Mouse (Mus musculus): Measurements from ENCODE around the gene Gng8. TPM values are rescaled to one million over a fixed set of nuclear protein-coding genes. Genes with fewer than 3 reads are reported as not detected.
A peak's percentile ranks its signal among the peaks of the same experiment; 100 is the strongest.

The Gng8 gene
- total RNA-seq (2018; cell fraction: chromatin; rRNA removed): 1 to 10 TPM in 2 of 26 experiments, not detected in 24; 1.3 to 1.8 TPM
- under 1 TPM in 3 of 26 experiments, not detected in 23; 0.15 to 0.31 (median 0.17) TPM for total RNA-seq (2018; cell fraction: cytosol; rRNA removed)
- total RNA-seq (2018; cell fraction: nucleus; rRNA removed): 1 to 10 TPM in 2 of 26 experiments, not detected in 24; 1.4 TPM
- not detected in 3 replicates for polyA plus RNA-seq (2018)

DNA sequence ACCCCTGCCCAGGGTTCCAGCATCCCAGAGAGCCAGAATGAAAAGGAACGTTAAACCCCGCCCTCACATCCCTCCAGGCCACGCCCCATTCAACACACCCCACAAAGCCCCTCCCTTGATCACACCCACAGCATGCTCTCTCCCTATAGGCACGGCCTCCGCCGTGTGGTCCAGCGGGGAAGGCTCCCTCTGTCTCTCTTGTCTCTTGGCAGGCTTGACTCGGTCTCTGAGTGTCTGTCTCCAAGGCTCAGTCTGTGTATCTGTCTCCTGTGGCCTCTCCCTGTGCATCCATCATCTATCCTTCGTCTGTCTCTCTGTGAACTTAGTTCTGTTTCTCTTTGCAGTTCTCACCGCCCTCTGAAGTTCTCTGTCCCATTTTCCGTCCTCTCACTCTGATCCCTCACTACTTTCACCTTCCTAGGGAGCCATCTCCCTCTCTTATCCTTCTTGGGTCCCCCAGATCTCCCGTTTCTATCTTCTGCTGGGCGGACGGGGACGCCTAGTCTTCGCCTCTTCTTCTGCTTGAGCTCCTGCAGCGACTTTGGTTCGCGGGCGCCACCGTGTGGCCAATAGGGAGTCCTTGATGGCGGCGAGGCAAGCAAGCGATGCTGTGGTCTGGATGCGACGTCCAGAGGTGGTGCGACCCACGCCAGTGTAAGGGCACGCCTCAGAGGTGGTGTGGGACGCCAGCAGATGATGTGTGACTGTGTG lies at the start of gene Gng8:
Gene Gng8, plus strand, starts transcription at position 146 of the 711 bp plus-strand sequence.
- 1% methylated on average over 30 of the region's 30 CpGs for WGBS (ENCODE audit: missing documents)
- H3K27ac ChIP-seq: no peak within 1 kb of the TSS
- no peaks in the 10 kb centered on the region for H3K36me3 ChIP-seq (ENCODE audit: inconsistent target)
- peak within 1 kb of the TSS; percentile 15; the same call in 1 of the 2 replicates for H3K4me3 ChIP-seq (ENCODE audit: inconsistent target)
- H3K79me2 ChIP-seq (ENCODE audit: inconsistent target): no peaks in the 10 kb centered on the region

DNA sequence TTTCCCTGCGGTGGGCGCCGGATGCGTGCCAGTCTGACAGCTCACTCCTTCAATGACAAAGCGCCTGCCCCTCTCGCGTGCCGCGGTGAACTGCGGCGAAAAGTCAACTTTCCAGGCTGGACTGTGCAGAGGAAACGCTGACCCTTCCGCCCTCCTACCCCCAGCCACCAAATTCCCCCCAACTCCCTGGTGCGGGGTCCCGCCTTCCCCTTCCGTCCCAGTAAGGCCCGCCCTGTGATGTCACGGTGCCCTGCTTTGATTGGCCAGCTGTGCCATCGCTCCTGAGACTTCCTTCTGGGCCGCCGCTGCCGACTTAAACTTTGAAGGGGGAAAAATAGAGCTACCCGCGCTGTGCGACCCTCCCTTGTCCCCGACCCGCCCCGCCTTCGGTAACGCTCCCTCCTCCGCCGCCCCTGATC lies 48.9 kb upstream of the Gng8 start, which contains the start of gene Prkd2:
Gene Prkd2, plus strand, starts transcription at position 258 of the 419 bp plus-strand sequence.
- Histone ChIP-seq H3K27ac (peak within 1 kb of the TSS; percentile 42), H3K4me3 (ENCODE audit: inconsistent target) (peak within 1 kb of the TSS; percentile 89), H3K36me3 (ENCODE audit: inconsistent target) (peaks cover 24% of the 10 kb centered on the region; the same call in 1 of the 2 replicates), H3K79me2 (ENCODE audit: inconsistent target) (no peaks in the 10 kb centered on the region)
- WGBS (ENCODE audit: missing documents): 1% methylated on average over 27 of the region's 32 CpGs

DNA sequence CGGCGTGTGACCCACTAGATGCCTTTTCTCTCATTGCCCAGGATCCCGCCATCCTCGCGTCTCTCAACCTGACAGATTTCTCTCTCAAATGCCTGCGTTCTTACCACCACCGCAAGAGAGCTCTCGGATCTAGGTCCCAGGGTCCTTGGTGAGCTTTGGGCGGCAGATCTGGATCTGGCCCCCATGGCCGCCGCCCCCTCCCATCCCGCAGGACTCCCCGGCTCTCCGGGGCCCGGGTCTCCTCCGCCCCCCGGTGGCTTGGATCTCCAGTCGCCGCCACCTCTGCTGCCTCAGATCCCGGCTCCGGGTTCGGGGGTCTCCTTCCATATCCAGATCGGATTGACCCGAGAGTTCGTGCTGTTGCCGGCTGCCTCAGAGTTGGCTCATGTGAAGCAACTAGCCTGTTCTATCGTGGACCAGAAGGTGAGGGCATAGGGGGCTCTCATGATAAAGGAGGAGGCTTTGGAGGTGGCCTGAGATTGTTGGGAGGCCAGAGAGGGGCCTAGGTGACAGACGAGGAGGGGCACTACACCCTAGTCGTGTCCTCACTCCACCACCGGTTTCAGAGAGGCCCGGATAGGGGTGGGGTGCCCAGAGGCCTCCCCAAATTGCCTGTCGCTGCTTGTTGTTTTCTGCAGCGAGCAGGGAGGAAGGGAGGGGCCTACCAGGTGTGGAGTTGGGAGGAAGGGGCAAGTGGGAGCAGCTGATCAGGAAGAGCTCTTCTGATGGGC lies 48.0 kb upstream of the Gng8 start:
- Histone ChIP-seq H3K36me3 (ENCODE audit: inconsistent target) (peaks cover 15% of the 10 kb centered on the region; the same call in 1 of the 2 replicates), H3K79me2 (ENCODE audit: inconsistent target) (no peaks in the 10 kb centered on the region), H3K27ac (peak overlapping the region; percentile 42; the same call in 1 of the 2 replicates), H3K4me3 (ENCODE audit: inconsistent target) (peak overlapping the region; percentile 89)
- WGBS (ENCODE audit: missing documents): 4% methylated on average over 30 of the region's 33 CpGs

DNA sequence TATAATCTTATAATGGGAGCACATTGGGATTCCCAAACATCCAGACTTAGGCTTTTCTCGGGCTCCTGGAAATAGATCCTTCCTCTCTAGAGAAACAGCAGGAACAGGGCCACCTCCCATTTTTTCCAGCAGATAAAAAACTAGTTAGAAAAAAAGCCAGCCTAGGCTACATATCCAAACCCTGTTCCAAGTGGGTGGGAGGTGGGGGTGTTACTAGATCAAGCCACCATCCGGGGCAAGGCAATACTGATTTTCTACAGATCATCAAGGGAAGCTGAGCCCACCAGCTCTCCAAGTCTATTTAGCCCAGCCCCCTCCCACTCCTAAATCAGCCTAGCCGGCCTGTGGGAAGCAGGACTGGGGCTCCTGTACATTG lies 46.9 kb upstream of the Gng8 start:
- Histone ChIP-seq H3K27ac (0 out of 2 replicates have a peak overlapping the region, but pooled peaks have one; percentile 5), H3K4me3 (ENCODE audit: inconsistent target) (peak overlapping the region; percentile 38), H3K36me3 (ENCODE audit: inconsistent target) (peaks cover 6% of the 10 kb centered on the region; the same call in 1 of the 2 replicates), H3K79me2 (ENCODE audit: inconsistent target) (no peaks in the 10 kb centered on the region)
- WGBS (ENCODE audit: missing documents): 39% methylated on average over 3 of the region's 3 CpGs

DNA sequence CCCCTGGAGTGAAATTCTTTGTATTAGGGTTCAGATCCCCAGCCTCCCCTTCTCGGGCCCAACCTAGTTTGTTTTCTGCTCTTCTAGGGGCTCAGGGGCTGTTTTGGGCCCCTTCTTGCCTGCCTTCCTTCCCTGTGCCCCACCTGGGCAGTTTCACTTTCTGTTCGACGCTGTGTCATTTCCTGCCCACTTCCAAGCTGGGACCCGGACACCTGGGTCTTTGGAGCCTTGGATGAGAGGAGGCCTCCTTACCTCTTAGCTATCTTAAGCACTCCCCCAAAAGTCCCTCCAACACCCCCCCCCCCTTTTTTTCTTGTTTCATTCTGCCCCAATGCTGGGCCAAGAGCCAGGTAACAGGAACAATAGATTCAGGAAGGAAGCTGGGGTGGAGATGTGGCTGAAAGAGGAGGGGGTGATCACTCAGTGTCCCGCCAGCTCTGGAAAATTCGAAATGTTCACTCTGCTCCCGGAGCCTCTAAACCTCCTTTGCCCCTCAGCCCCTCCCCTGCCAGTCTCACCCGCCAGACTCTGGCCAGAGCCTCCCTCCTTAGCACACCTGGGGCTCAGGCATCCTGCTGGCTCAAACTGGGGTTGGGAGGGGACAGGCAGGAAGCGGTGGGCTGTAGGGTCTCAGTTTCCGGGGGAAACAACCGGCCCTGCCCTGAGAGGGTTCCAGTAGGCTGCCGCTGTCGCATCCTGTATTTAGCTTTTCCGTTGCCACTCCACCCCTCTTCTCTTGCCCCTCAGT lies 46.3 kb upstream of the Gng8 start:
- H3K4me3 ChIP-seq (ENCODE audit: inconsistent target): peak overlapping the region; percentile 38
- no peaks in the 10 kb centered on the region for H3K79me2 ChIP-seq (ENCODE audit: inconsistent target)
- peaks cover 2% of the 10 kb centered on the region; the same call in 1 of the 2 replicates for H3K36me3 ChIP-seq (ENCODE audit: inconsistent target)
- 28% methylated on average over 14 of the region's 14 CpGs for WGBS (ENCODE audit: missing documents)
- H3K27ac ChIP-seq: 0 out of 2 replicates have a peak overlapping the region, but pooled peaks have one; percentile 5

DNA sequence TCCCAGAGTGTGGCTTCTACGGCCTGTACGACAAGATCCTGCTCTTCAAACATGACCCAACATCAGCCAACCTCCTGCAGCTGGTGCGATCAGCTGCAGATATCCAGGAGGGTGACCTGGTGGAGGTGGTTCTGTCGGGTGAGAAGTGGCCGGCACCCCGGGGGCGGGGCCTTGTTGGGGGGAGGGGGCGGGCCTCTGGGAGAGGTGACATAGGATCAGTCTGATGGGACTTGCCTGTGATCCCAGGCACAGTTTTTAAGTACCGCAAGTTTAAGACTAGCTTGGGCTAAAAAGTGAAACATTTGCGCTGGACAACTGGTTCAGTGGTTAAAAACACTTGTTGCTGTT lies 45.8 kb upstream of the Gng8 start:
- H3K27ac ChIP-seq: no peak overlapping the region
- H3K36me3 ChIP-seq (ENCODE audit: inconsistent target): no peaks in the 10 kb centered on the region; the same call in 1 of the 2 replicates
- H3K4me3 ChIP-seq (ENCODE audit: inconsistent target): peak overlapping the region; percentile 38; the same call in 1 of the 2 replicates
- no peaks in the 10 kb centered on the region for H3K79me2 ChIP-seq (ENCODE audit: inconsistent target)
- 45% methylated on average over 10 of the region's 10 CpGs for WGBS (ENCODE audit: missing documents)

DNA sequence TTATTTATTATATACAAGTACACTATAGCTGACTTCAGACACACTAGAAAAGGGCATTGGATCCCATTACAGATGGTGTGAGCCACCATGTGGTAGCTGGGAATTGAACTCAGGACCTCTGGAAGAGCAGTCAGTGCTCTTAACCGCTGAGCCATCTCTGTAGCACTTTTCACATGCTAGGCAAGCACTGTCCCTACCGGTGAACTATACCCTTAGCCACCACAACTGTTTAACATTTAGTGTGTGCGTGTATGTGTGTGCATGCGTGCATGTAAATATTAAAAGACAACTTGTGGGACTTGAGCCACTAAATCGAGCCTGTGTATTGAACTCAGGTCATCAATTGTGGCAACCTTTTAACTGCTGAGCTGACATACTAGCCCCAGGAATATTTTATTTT lies 44.8 kb upstream of the Gng8 start:
- Histone ChIP-seq H3K79me2 (ENCODE audit: inconsistent target) (no peaks in the 10 kb centered on the region), H3K36me3 (ENCODE audit: inconsistent target) (no peaks in the 10 kb centered on the region; the same call in 1 of the 2 replicates), H3K4me3 (ENCODE audit: inconsistent target) (no peak overlapping the region), H3K27ac (no peak overlapping the region)
- 94% methylated on average over 5 of the region's 5 CpGs for WGBS (ENCODE audit: missing documents)

DNA sequence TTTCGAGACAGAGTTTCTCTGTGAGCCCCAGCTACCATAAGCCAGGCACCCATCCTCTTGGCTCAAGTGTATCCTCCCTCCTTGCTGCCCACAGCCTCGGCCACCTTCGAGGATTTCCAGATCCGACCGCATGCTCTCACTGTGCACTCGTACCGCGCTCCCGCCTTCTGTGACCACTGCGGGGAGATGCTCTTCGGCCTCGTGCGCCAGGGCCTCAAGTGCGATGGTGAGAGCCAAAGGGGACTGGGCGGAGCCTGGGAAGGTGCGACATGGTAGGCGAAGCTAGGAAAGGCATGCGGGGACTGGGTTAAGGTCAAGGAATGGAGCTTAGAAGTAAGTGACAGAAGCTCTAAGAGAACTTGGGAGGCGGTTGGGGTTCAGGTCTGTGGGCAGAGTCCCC lies 44.1 kb upstream of the Gng8 start:
- no peaks in the 10 kb centered on the region for H3K79me2 ChIP-seq (ENCODE audit: inconsistent target)
- 94% methylated on average over 16 of the region's 19 CpGs for WGBS (ENCODE audit: missing documents)
- H3K27ac ChIP-seq: no peak overlapping the region
- H3K36me3 ChIP-seq (ENCODE audit: inconsistent target): no peaks in the 10 kb centered on the region; the same call in 1 of the 2 replicates
- H3K4me3 ChIP-seq (ENCODE audit: inconsistent target): no peak overlapping the region

DNA sequence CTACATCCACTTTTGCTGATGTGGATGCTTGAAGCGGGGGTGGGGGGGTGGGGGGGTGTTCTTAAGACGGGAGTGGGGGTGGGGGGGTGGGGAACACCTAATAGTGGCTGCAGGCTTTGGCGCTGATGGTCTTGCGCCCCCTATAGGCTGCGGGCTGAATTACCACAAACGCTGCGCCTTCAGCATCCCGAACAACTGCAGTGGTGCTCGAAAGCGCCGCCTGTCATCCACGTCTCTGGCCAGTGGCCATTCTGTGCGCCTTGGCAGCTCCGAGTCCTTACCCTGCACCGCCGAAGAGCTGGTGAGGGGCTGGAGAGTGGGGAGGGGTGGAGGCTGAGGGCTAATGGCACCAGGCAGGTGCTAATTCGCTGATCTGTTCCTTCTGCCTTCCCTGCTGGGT lies 43.0 kb upstream of the Gng8 start:
- Histone ChIP-seq H3K4me3 (ENCODE audit: inconsistent target) (no peak overlapping the region), H3K27ac (no peak overlapping the region), H3K79me2 (ENCODE audit: inconsistent target) (no peaks in the 10 kb centered on the region), H3K36me3 (ENCODE audit: inconsistent target) (peaks cover 8% of the 10 kb centered on the region; the same call in 1 of the 2 replicates)
- 64% methylated on average over 12 of the region's 17 CpGs for WGBS (ENCODE audit: missing documents)

DNA sequence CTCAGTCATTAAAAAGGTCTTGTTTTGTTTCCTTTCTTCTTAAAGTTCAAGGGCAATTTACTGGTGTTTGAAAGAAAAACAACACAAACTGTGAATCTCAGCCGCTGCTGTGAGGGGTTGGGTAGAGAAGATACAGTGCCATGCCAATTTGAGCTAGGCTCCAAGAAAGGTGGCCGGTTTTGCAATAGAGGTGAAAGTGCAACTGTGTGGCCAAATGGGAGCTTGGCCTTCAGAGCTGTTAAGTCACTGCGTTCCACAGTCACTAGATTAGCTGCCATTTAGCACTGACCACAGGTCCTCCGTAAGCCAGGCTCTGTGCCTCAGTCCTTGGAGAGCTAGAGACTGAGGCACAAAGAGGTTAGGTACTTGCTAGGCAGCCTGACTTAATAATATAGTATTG lies 40.0 kb upstream of the Gng8 start:
- no peak overlapping the region for H3K4me3 ChIP-seq (ENCODE audit: inconsistent target)
- 96% methylated on average over 4 of the region's 4 CpGs for WGBS (ENCODE audit: missing documents)
- H3K36me3 ChIP-seq (ENCODE audit: inconsistent target): peaks cover 31% of the 10 kb centered on the region
- H3K27ac ChIP-seq: no peak overlapping the region
- H3K79me2 ChIP-seq (ENCODE audit: inconsistent target): no peaks in the 10 kb centered on the region

DNA sequence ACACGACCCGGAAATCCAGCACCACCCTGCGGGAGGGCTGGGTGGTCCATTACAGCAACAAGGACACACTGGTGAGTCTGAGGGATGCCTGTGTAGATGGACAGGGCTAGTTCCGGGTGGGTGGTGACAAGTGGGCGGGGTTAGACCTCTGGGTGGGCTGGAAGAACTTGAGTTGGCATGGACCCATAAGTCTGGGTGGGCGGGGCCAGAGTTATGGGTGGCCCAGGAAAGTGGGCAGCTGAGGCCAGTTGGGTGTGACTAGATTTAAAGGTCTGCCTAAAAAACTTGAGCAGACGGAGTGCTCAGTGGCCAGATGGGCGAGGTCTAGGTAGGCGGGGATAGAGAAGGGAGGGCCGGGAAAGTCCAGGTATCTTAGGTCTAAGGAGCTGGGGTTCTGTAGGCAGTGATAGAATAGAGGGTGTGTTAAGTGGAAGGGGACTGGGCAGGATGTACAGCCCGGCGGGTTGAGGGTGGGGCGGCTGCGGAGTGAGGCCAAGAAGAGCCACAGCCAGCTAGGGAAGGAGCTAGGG lies 38.2 kb upstream of the Gng8 start:
- Histone ChIP-seq H3K4me3 (ENCODE audit: inconsistent target) (no peak overlapping the region), H3K27ac (no peak overlapping the region), H3K79me2 (ENCODE audit: inconsistent target) (no peaks in the 10 kb centered on the region), H3K36me3 (ENCODE audit: inconsistent target) (peaks cover 35% of the 10 kb centered on the region)
- WGBS (ENCODE audit: missing documents): 93% methylated on average over 14 of the region's 14 CpGs

DNA sequence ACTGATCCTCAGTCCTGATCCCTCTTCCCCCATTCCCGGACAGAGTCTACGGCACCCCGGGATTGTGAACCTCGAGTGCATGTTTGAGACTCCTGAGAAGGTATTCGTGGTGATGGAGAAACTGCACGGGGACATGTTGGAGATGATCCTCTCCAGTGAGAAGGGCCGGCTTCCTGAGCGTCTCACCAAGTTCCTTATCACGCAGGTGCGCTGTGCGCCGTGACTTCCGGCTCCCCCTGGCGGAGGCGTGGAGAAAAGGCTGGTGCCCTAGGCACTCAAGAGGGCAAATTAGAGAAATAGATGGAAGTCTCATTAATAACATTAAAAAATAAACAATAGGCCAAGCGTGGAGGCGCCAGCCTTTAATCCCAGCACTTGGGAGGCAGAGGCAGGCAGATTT lies 33.2 kb upstream of the Gng8 start:
- Histone ChIP-seq H3K36me3 (ENCODE audit: inconsistent target) (peaks cover 28% of the 10 kb centered on the region), H3K4me3 (ENCODE audit: inconsistent target) (no peak overlapping the region), H3K27ac (no peak overlapping the region), H3K79me2 (ENCODE audit: inconsistent target) (no peaks in the 10 kb centered on the region)
- 53% methylated on average over 15 of the region's 17 CpGs for WGBS (ENCODE audit: missing documents)

DNA sequence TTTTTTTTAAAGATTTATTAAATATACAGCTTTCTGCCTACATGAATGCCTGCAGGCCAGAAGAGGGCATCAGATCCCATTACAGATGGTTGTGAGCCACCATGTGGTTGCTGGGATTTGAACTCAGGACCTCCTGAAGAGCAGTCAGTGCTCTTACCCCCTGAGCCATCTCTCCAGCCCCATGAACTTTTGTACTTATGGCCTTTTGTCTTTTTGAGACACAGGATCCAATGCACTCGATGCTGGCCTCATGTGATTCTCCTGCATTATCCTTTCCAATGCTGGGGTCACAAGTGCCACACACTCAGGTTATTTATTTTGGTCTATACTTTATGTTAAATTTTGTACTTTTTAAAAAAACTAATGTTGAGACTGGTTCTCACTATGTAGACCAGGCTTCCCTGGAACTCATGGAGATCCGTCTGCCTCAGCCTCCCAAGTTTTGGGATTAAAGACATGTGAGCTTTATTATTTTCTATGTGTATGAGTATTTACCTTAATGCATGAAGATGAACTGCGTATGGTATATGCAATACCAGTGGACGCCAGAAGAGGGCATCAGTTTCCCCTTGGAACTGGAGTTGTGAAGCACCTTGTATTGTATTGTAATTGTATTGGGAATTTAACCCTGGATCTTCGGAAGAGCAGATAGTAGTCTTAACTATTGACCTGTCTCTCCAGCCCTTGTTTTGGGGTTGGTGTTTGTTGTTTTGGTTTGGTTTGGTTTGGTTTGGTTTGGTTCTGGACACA lies 31.5 kb upstream of the Gng8 start:
- 55% methylated on average over 5 of the region's 5 CpGs for WGBS (ENCODE audit: missing documents)
- Histone ChIP-seq H3K4me3 (ENCODE audit: inconsistent target) (no peak overlapping the region), H3K36me3 (ENCODE audit: inconsistent target) (peaks cover 18% of the 10 kb centered on the region), H3K79me2 (ENCODE audit: inconsistent target) (no peaks in the 10 kb centered on the region), H3K27ac (no peak overlapping the region)
